Mouse (Mus musculus): ENCODE measurements at regions not wholly inside any gene's neighbourhood (a gene's known extent, or its start where the extent isn't known, plus 50 kb on each side); places are given as distances from the start of the nearest gene placed in this dataset.

DNA sequence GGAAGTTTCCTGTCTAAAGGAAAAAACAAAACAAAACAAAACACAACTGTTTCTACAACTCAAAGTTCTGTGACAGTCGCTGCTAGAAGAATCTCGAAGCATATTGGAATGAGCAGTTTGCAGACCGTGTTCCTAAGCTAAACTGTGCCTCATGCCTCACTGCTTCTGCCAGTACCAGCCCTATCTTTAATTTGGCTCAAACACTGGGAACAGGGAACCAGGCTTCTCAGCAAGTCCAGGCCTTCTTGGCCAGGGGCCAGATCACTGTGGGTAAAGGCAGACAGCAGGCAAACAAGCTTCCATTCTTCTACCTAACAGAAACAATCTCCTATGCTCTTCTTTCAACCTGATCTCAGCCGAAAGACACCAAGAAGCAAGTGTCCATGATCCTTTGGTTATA, 56.5 kb downstream of the Tmsb4x start:
- DNase-seq (ENCODE audit: extremely low read depth, low read depth, low spot score), result no peak

DNA sequence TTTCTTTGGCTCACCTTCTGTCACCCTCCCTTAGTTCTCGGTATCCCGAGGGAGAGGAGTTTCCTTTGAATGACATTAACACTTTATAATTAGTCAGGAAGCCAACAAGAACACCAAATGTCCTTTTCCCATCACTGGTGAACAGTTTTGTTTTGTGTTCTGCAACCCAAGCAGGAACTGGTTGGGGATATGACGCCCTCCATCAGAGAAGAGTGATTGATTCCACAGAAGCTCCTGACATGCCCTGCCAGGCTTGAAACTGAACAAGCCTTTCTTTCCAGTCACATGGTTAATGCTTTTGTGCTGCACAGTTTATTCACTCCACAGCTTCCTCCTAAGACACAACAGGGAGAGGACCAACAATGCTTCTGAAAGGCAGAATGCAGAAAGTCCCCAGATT, 57.8 kb downstream of the Tmsb4x start:
- no peak for DNase-seq (ENCODE audit: extremely low read depth, low read depth, low spot score)

DNA sequence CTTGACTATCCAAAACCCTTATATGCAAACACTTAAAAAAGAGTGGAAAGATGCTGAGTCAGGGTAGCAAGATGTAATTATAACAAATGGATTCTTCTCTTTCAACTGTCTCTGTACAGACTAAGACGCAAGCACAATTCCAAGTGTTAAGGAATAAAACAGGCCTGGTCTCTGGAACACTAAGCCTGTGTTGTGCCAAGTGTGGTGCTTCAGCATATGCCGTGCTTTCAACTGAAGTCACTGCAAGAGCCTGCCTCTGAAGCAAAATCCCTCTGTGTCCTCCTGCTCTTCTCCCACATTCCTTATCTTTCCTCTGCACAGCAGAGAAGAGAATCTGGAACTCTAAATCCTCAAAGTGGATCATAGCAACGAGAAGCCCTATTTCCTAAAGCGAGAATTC, 59.7 kb downstream of the Tmsb4x start:
- DNase-seq (ENCODE audit: extremely low read depth, low read depth, low spot score), result no peak

DNA sequence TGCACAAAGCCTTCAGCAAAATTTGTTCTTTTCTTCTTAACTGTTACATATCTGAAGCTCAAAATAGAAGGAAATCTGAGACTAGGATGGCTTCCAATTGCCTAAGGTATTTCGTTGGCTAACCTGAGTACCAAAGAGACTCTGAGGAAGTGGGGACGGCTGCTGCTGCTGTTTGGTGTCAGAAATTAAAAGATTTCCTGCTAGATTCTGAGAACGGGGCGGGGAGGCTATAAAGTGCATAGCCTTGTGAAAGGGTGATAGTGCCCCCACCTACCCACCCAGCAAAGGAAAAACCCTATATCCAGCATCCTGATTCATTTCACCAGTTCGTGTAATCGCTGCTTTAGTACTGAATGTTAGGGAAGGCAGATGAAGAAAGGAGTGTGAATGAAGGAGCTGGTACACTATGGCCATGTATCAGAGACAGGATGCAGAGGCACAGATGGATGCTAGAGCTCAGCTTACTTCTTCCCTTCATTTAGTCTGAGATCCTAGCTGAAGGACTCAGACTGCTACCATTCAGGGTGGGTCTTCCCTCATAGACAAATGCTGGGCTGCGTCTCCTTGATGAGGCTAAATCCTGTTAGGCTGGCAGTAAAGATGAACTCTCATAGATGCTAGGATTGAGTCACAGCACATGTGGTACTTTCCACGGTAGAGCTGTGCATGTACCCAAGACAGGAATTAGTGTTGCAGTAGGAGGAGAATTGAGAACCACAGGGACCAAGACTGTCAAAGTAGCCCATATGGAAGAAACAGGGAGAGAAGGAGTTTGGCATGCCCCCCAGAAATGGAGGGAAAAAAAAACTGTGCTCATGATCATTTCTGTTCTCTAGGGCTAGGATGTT, 62.4 kb downstream of the Tmsb4x start:
- no peak for DNase-seq (ENCODE audit: extremely low read depth, low read depth, low spot score)

DNA sequence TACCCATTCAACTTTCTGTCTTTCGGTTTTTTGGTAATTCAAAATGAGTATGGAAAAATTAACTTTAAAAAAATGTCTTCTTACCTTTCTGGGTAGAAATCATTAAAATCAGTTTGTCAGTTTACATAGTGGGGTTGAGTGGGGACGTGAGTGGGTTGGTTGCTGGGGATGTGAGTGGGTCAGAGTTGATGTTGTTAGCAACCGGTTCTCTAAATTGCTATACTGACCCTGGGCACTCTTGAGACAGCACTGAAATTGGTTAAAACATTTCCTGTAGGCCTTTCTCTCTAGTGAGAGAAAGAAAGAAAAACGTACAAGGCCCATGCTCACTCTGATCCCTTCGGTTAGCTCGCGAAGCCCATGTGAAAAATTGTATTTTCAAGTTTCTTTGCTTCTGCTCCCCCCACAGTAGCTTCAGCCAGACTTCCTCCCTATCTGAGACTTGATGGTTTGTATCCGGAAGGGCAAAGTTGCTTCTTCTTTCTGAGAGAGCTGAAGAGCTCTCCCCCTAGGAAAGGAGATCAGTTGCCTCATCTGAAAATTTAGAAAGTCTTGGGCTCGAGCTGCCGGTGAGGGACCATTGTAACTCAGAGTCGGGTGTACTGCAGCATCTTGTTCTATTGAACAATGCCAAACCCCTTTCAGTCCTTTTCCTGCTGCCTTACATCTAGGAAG, 63.5 kb downstream of the Tmsb4x start:
- no peak for DNase-seq (ENCODE audit: extremely low read depth, low read depth, low spot score)

DNA sequence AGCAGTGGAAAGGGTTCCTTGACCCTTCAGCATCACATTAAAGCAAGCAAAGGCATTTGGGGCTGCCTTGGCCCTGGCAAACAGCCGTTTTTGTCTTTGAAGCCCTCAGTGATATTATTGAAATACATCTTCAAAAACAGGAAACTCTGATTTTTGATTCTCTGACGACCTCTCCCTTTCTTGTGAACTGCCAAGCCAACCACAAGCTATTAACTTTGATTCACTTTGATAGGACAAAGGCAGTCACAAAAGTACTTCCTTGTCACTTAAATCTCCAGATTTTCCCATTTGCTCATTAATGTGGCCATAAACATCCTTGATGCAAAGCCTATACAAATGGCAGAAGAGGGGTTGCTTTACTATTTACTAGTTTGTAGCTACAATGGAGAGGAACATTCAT, 70.0 kb downstream of the Tmsb4x start:
- no peak for DNase-seq (ENCODE audit: extremely low read depth, low read depth, low spot score)

DNA sequence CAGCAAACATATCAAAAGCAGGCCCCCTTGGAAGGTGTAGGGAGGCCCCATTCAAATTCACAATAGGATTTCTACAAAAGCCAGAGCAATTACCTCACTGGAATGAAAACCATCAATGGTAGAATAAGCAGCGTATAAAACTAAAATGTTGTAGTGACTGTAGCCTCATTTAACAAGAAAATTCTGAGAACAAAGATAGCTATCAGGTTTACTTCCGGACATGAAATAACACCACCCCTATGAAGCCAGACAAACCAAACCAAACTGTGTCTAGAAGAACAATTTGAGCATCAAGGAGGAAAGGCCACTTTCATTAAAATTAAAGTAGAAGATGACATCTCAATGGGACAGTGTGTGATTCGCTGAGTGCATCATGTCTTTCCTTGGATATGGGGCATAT, 74.9 kb downstream of the Tmsb4x start:
- no peak for DNase-seq (ENCODE audit: extremely low read depth, low read depth, low spot score)

DNA sequence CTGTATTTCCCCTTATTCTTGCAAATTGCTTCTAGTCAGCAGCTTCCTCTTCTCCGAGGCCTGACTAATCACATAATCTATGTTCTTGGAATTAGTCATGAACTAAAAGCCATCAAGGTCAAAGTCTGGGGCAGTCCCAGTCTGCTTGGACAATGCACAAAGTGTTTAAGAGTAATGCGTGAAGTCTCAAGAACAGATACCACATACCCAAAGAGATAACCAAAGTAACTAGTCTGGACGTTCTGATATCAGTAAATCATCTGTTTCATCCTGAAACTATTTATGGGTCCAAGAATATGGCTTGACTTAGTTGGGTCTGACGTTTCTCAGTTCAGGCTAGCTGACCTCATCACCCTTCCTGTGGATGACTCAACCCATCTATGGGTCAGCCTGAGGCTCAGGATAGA, 76.1 kb downstream of the Tmsb4x start:
- DNase-seq (ENCODE audit: extremely low read depth, low read depth, low spot score), result no peak

DNA sequence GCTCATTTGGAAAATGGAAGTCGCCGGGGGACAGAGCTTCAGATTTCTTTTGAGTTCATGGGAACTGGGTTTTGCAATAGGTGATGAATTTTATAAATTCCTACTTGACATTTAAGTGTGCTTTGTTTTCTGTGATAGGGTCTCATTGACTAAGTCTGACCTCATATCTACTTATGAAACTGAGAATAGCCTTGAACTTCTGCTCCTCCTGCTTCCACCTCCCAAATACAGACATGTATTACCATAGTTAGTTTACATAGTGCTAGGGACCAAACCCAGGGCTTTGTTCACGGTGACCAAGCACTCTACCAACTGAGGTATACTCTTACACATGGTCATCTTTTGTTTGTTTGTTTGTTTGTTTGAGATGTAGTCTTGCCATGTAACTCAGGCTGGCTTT, 77.8 kb downstream of the Tmsb4x start:
- DNase-seq (ENCODE audit: extremely low read depth, low read depth, low spot score), result no peak

DNA sequence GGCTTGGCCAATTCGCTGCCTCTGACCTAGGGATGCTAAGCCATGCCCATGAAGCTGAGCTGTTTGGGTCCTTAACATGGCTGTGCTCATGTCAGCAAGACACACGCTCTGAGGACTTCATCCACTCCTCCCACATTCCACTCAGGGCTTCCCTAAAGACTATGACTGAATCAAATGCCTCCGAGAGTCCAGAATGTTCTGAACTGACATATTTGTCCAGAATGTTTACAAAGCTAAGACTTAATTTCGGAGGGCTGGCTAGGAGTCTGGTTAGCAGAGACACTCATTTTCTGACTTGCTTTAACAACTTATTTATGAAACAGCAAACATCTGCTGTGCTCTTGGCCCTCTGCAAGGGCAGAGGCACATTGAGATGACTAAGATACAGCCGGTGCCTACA, 78.5 kb downstream of the Tmsb4x start:
- DNase-seq (ENCODE audit: extremely low read depth, low read depth, low spot score), result no peak

DNA sequence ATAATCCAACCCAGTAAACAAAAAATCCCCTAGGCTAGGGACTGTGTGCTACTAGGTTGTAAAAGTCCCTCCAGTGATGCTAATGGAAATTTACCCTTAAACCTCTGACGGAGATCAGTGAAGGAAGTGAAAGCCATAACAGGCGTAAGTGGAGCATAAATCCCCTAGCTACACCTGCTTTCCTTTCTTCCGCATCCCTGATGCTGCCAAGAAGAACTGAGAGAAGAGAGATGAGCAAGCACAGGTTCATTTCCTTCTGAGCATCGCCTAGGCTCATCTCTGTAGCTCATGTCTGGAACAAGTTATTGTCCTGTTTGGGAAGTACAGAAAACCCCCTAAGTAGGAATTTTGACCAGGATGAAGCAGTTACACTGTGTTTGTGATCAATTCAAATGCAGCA, 89.8 kb downstream of the Tmsb4x start:
- no peak for DNase-seq (ENCODE audit: extremely low read depth, low read depth, low spot score)

DNA sequence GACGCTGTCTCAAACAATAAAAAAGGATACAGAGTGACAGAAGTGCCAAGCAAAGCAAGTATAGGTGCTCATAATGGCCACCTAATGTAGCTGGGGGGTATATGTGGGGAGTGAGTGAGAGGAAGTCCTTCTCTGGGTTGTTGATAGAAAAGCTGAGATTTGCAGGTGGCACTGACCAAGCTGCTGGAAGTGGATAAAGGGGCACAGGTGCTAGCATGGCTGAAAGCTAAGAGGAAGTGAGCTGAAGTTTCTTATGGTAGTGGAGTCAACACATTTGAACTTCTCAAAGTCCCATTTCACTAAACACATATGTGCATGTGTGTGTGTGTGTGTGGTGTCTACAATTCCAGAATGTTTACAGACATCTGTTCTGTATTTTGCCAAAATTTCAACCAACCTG, 94.0 kb downstream of the Tmsb4x start:
- no peak for DNase-seq (ENCODE audit: extremely low read depth, low read depth, low spot score)

DNA sequence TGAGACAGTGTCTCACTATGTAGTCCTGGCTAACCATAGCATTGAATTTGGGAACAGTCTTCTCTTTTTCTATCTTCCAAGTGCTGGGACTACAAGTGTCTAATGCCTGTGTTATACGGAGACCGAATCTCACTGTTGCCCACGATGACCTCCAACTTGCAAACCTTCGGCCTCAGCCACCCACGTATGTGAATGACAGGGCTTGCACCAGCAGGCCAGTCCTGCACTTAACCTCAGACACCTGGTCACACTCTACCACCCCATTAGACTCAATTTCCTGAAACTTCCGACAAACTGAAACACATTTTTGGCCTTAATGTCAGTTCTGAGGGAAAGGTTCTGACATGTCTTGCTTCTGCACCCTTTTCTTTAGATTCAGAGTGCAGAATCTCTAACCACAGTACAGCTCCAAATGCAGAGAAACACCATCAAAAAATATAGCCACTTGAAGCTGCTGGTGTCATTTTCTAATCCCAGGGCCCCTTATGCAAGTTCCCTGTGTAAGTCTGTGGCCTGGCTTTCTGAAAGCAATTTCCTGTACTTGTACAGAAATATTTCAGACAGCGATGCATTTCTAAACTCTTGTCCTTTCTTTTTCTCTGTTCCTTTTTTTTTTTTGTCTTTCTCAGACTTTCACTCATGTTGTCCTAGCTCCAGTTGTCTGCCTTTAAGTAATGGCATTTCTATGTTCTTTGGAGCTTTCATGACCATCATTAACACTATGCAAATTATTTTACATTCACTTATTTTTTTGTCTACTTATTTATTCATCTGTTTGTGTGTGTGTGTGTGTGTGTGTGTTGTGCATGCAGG, 97.8 kb downstream of the Tmsb4x start:
- no peak for DNase-seq (ENCODE audit: extremely low read depth, low read depth, low spot score)

DNA sequence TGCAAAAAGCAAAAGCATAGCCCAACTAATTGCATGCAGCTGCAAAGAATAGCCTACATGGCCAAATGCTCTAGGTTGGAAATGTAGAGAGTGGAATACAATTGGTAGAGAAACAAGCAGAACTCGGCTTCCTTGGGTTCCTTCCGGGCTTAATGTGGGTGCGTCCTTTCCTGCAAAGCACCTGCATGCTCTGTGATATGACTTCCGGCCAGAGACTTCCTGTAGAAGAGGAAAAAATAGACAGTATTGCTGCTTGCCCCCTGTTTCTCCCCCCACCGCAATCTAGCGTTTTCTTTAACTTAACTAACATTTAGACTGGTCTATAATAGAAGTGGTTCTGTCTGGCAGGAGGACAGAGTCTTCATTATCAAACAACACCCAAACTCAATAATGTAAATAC, 100.8 kb downstream of the Tmsb4x start:
- DNase-seq (ENCODE audit: extremely low read depth, low read depth, low spot score), result no peak

DNA sequence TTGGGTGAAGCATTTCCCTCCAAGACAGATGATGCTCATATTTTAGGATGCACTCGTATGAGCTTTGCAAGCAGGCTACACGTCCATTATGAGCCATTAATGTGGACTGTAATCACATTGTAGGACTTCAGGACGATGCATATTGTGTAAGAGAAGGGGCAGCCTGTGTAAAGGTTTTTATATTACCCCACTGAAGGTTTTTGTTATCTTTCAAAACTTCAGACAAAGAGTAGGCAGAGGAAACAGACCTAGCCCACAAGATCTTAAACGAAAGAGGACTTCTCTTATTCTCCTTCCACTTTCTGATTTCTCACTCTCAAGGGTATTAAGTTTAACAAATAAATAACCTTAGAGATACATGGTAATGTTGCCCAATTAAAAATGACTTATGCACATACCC, 101.6 kb downstream of the Tmsb4x start:
- no peak for DNase-seq (ENCODE audit: extremely low read depth, low read depth, low spot score)

DNA sequence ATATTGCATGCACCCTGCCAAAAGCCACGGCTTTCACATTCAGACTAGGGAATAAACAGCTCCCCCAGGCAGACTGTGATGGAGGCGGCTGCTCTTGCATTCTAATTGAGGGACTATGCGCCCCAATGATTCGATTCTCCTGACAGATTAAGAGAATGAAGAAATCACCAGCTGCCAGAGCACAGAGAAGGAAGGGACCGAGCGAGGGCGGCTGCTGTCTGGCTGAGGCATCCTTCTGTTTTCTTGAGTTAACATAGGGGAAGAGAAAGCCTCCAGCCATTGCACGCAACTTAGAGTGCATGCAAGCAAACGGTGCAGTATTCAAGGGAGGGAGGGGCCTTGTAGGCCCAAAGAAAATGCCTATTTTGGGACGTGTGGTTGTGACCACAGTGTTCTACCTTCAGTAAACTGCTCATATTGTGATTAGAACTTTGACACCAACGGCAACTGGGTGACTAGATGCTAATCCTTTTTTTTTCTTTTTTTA, 103.1 kb downstream of the Tmsb4x start:
- DNase-seq (ENCODE audit: extremely low read depth, low read depth, low spot score), result no peak

DNA sequence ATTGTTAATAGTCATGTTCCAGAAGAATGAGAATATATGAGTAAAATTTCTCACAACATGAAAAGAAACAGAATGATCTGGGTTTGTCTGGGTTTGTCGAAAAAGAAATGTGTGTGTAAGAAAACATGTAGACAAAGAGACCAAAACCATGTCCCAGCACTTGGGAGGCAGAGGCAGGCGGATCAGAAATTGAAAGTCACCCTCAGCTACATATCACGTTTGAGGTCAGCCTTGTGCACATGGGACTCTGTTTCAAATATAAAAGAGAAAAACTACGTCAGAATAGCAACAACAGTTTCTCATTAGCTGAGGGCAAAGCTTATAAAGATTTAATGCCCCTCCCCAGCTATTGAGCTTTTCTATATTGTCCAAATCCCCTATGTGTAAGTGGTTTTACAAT, 103.8 kb downstream of the Tmsb4x start:
- DNase-seq (ENCODE audit: extremely low read depth, low read depth, low spot score), result no peak

DNA sequence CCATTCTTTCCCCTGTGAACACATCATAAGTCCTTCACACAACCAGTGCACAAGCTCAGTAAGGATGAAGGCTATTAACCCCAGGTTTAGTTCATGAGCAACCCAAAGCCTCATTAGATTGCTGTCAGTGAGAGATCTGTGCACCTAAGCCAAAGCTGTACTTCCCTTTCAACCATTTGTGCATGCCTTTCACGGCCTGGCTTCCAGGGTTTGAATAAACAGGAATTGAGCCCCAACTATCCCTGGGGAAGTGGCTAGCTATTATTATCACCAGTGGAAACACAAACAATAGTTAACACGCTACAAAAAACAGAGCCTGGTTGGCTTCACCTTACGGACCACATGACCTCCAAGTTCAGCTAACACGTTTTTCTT, 104.9 kb downstream of the Tmsb4x start:
- DNase-seq (ENCODE audit: extremely low read depth, low read depth, low spot score), result no peak

DNA sequence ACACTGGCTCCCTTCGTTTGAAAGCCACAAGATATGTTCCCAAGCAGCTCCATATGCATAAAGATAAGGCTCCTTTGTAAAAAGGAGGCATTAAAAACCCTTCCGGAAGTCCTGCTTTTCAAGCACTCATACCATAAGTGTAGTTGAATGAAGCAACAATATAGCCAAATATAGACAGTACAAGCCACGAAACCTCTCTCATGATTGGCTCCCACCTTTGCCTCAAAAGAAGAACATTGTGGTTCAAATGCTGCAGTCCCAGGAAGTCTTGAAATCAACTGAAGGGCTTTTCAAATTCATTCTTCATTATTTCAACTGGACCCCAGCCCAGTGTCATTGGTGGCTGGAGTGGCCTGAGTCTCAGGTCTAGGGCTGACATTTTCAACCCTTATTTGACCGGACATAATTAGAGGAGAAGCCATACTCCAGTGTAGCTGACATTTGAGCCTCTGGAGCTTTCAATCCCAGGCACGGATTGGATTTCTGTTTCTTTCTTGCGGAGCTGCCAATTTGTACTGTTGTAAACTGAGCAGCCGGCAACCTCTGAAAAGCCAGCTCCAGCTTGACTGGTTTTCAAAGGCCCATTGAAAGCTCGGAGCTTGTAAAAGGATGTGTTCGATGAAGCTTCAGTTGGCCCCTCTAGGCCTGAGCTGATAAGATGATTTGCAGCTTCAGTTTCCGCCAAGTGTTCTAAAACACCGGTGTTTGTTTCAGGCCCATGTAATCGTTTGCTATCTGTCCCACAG, 105.4 kb downstream of the Tmsb4x start:
- no peak for DNase-seq (ENCODE audit: extremely low read depth, low read depth, low spot score)

DNA sequence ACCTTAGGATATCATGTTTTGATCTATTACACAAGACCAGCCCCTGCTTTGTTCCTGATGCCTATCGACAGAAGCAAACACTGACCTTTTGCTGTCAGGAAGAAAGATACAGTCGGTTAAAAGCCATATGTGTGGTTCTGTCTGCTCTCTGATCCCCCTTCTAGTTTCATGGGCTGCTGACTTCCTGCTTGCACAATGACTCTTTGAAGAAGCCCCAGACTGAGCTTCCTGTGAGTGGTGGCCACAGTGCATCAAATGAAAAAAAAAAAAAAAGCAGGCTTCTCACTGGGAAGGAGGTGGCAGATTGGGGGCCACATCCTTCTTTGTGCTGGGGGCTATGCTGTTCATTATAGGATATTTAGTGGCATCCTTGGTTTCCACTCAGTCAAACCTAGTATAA, 107.2 kb downstream of the Tmsb4x start:
- DNase-seq (ENCODE audit: extremely low read depth, low read depth, low spot score), result no peak

DNA sequence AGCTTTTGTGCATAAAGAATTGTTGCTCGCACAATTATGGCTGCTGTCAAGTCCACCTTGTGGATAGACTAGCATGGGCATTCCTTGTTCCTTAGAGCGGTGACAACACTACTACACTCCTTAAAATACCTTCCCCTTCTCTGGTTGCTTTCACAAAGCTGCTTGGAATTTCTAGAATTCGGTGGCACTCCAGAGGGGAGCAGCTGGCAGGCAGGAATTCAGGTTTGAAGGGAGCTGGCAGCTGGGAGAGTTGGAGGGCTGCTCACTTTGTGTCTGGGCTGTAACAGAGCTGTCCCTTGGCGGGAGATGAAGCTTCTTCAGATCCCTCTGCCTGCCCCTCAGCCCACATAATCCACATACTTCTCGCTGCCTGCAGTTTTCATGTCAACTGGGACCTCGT, 109.7 kb downstream of the Tmsb4x start:
- no peak for DNase-seq (ENCODE audit: extremely low read depth, low read depth, low spot score)

Data from fat pad, adult 2 months (tissue).